Mouse (Mus musculus): ENCODE measurements around the gene Zfp37. TPM values are rescaled to one million over a fixed set of nuclear protein-coding genes. Genes with fewer than 3 reads are reported as not detected.

The Zfp37 gene
- polyA plus RNA-seq (2012; rRNA removed) = 0.33 and 0.74 TPM in 2 replicates

DNA sequence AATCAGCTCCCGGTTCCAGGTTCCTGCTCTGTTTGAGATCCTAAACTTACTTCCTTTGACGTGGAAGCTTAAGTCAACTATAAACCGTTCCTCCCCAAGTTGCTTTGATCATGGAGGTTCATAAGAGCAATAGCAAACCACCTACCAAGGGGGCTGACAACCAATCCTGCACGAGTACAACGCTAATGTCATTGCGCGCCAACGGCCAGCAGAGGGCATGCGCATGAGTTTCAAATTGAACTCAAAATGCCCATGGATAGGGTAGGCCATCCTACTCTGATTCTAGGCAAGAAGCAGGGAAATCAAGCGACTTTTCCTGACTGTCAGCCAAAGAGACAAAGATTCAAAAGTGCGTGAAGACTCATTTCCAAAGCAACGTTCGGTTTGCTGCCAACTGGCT, at the start of gene Zfp37:
TSS of gene Zfp37 (minus strand) at position 279 of the 400 bp plus-strand sequence.

DNA sequence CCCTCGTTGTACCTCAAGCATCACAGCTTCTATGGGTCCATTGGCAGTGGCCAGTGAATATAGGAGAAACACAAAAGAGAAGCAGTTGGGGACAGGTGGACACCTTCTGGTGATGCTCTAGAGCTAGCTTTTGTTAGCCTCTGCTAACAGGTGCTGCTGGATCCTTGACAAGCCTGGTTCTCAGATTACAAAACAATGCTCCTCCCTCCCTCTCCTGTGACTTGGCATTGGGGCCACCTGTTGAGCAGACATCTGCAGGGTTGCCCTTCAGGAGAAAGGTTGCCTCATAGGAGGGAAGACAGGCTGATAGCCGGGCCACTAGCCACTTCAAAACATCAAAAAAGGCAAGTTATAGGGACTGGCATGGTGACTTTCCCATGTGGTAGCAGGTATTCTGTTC, 31.4 kb upstream of the Zfp37 start, which contains the start of gene Slc31a2:
TSS of gene Slc31a2 (plus strand) at position 287 of the 400 bp plus-strand sequence.

DNA sequence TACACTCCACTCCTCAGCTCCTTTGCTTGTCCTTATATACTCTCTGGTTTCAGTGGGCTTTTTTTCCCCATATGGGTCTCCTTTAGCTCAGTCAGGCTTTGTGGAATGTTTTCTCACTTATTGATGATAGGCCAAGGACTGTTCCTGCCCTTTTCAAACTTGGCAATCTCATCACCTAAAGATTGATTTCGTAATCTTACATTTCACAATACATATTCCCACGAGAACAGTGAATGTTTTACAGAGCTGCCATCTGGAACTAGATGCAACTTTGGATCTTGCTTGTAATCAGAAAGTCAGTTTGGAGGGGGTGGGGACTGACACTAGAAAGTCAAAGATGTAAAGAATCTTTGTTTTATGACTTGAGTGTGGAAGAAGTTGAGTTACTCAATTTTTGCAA, 80.0 kb downstream of the Zfp37 start, which contains the start of gene Mup21:
TSS of gene Mup21 (minus strand) at position 53 of the 400 bp plus-strand sequence.

Other genes with a start within 250 kb of the Zfp37 start
- gene Mup20, start 176.9 kb downstream of the Zfp37 start, polyA plus RNA-seq (2012; rRNA removed) = not detected in 2 replicates
- gene Mup3, start 143.7 kb downstream of the Zfp37 start, polyA plus RNA-seq (2012; rRNA removed) = not detected in 2 replicates
- gene Mup21, start 80.2 kb downstream of the Zfp37 start, polyA plus RNA-seq (2012; rRNA removed) = not detected in 2 replicates
- 13.3 and 15.9 TPM in 2 replicates for gene Slc31a2, start 31.5 kb upstream of the Zfp37 start, polyA plus RNA-seq (2012; rRNA removed)
- gene Fkbp15, start 129.5 kb upstream of the Zfp37 start, polyA plus RNA-seq (2012; rRNA removed) = 24.1 and 25.5 TPM in 2 replicates
- 29.6 and 30.3 TPM in 2 replicates for gene Slc31a1, start 129.7 kb upstream of the Zfp37 start, polyA plus RNA-seq (2012; rRNA removed)
- 13.9 and 15.7 TPM in 2 replicates for gene Cdc26, start 177.6 kb upstream of the Zfp37 start, polyA plus RNA-seq (2012; rRNA removed)
- 5.9 and 6.0 TPM in 2 replicates for gene Prpf4, start 177.8 kb upstream of the Zfp37 start, polyA plus RNA-seq (2012; rRNA removed)
- gene Rnf183, start 204.2 kb upstream of the Zfp37 start, polyA plus RNA-seq (2012; rRNA removed) = 3.5 and 4.5 TPM in 2 replicates
- gene Wdr31, start 239.8 kb upstream of the Zfp37 start, polyA plus RNA-seq (2012; rRNA removed) = 3.1 and 4.3 TPM in 2 replicates
- gene Bspry, start 249.0 kb upstream of the Zfp37 start, polyA plus RNA-seq (2012; rRNA removed) = 276 and 292 TPM in 2 replicates

All from colon, adult 2 months (tissue).